Mouse (Mus musculus): Measurements from ENCODE around the gene Eif2b2. TPM values are rescaled to one million over a fixed set of nuclear protein-coding genes. Genes with fewer than 3 reads are reported as not detected.

Gene Eif2b2
- polyA plus RNA-seq, 1 experiment from 2014 or later: 77.6 TPM

- Histone ChIP-seq H3K4me3 (replicated peaks; ENCODE audit: low read length) (peak within 1 kb of the TSS; percentile 19), H3K27ac (0 out of 2 replicates have a peak within 1 kb of the TSS, but pooled peaks have one; percentile 14), H3K9ac (peak within 1 kb of the TSS; percentile 34; the same call in 1 of the 2 replicates), H3K4me2 (replicated peaks) (peak within 1 kb of the TSS; percentile 53), H3K4me1 (replicated peaks; ENCODE audit: control insufficient read depth, insufficient read depth, low read length) (peaks cover 38% of the 10 kb centered on the region), H3K36me3 (replicated peaks; ENCODE audit: control insufficient read depth, insufficient read depth) (no peaks in the 10 kb centered on the region), H3K9me3 (ENCODE audit: control insufficient read depth, low read length) (no peaks in the 10 kb centered on the region), H3K27me3 (ENCODE audit: control insufficient read depth, insufficient read depth, low read length) (peaks cover 10% of the 10 kb centered on the region)
- WGBS: 77% methylated on average over 10 of the region's 10 CpGs
- DNase-seq (ENCODE audit: low spot score): no peak
- no peak for ATAC-seq (ENCODE audit: low FRiP score)
Observed at GRCm38 (mm10) chr12:85177740-85178239, 41.5 kb upstream of the Eif2b2 start, which contains the start of gene Pgf. Gene Pgf (minus strand): TSS chr12:85177790.

- Histone ChIP-seq H3K4me3 (replicated peaks; ENCODE audit: low read length) (no peak overlapping the region), H3K27me3 (ENCODE audit: control insufficient read depth, insufficient read depth, low read length) (peaks cover 10% of the 10 kb centered on the region), H3K36me3 (replicated peaks; ENCODE audit: control insufficient read depth, insufficient read depth) (no peaks in the 10 kb centered on the region), H3K27ac (no peak overlapping the region), H3K4me2 (replicated peaks) (no peak overlapping the region), H3K9me3 (ENCODE audit: control insufficient read depth, low read length) (no peaks in the 10 kb centered on the region), H3K9ac (no peak overlapping the region), H3K4me1 (replicated peaks; ENCODE audit: control insufficient read depth, insufficient read depth, low read length) (peaks cover 43% of the 10 kb centered on the region)
- ATAC-seq (ENCODE audit: low FRiP score): no peak
- DNase-seq (ENCODE audit: low spot score): no peak
- WGBS: 69% methylated on average over 2 of the region's 2 CpGs
Observed at GRCm38 (mm10) chr12:85178294-85178693, 41.0 kb upstream of the Eif2b2 start.

- H3K9me3 ChIP-seq (ENCODE audit: control insufficient read depth, low read length): no peaks in the 10 kb centered on the region
- 23% methylated on average over 15 of the region's 17 CpGs for WGBS
- DNase-seq (ENCODE audit: low spot score): no peak
- no peak overlapping the region; the same call in 1 of the 2 replicates for H3K4me3 ChIP-seq (replicated peaks; ENCODE audit: low read length)
- H3K27me3 ChIP-seq (ENCODE audit: control insufficient read depth, insufficient read depth, low read length): peaks cover 10% of the 10 kb centered on the region
- no peak overlapping the region; the same call in 1 of the 2 replicates for H3K27ac ChIP-seq
- ATAC-seq (ENCODE audit: low FRiP score): no peak
- H3K4me1 ChIP-seq (replicated peaks; ENCODE audit: control insufficient read depth, insufficient read depth, low read length): peaks cover 25% of the 10 kb centered on the region
- no peaks in the 10 kb centered on the region for H3K36me3 ChIP-seq (replicated peaks; ENCODE audit: control insufficient read depth, insufficient read depth)
- H3K9ac ChIP-seq: 0 out of 2 replicates have a peak overlapping the region, but pooled peaks have one; percentile 11
- H3K4me2 ChIP-seq (replicated peaks): peak overlapping the region; percentile 21
Observed at GRCm38 (mm10) chr12:85181475-85182344, 37.6 kb upstream of the Eif2b2 start.

GRCm38 (mm10) chr12:85182345-85182643 is 37.0 kb upstream of the Eif2b2 start:
- DNase-seq (ENCODE audit: low spot score) (no peak), ATAC-seq (ENCODE audit: low FRiP score) (no peak)
- Histone ChIP-seq H3K9ac (0 out of 2 replicates have a peak overlapping the region, but pooled peaks have one; percentile 11), H3K36me3 (replicated peaks; ENCODE audit: control insufficient read depth, insufficient read depth) (no peaks in the 10 kb centered on the region), H3K4me2 (replicated peaks) (peak overlapping the region; percentile 21), H3K4me3 (replicated peaks; ENCODE audit: low read length) (no peak overlapping the region; the same call in 1 of the 2 replicates), H3K27me3 (ENCODE audit: control insufficient read depth, insufficient read depth, low read length) (peaks cover 10% of the 10 kb centered on the region), H3K27ac (no peak overlapping the region; the same call in 1 of the 2 replicates), H3K4me1 (replicated peaks; ENCODE audit: control insufficient read depth, insufficient read depth, low read length) (peaks cover 20% of the 10 kb centered on the region), H3K9me3 (ENCODE audit: control insufficient read depth, low read length) (no peaks in the 10 kb centered on the region)
- 5% methylated on average over 8 of the region's 8 CpGs for WGBS

DNA sequence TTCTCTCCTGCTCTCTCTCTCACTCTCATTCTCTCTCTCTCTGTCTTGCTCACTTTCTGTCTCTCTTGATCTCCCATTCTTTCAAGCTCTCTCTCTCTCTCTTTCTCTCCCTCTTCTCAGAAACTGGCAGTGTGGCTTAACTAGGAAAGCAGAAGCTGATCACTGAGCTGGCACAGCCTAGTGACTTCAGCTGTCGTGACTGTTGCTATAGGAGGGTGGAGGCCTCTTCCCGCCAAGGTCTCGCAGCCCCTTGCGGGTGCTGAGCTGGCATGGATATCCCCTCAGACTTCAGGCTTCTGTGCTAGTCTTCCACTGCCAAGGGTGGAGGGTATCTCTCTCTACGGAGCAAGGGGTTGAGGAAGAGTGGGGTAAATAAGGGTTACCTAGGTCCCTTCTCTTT is 36.4 kb upstream of the Eif2b2 start:
- H3K4me2 ChIP-seq (replicated peaks): no peak overlapping the region
- DNase-seq (ENCODE audit: low spot score): no peak
- H3K36me3 ChIP-seq (replicated peaks; ENCODE audit: control insufficient read depth, insufficient read depth): no peaks in the 10 kb centered on the region
- no peak for ATAC-seq (ENCODE audit: low FRiP score)
- H3K9ac ChIP-seq: no peak overlapping the region
- 67% methylated on average over 5 of the region's 5 CpGs for WGBS
- H3K27me3 ChIP-seq (ENCODE audit: control insufficient read depth, insufficient read depth, low read length): peaks cover 9% of the 10 kb centered on the region
- no peaks in the 10 kb centered on the region for H3K9me3 ChIP-seq (ENCODE audit: control insufficient read depth, low read length)
- H3K27ac ChIP-seq: no peak overlapping the region
- no peak overlapping the region for H3K4me3 ChIP-seq (replicated peaks; ENCODE audit: low read length)
- H3K4me1 ChIP-seq (replicated peaks; ENCODE audit: control insufficient read depth, insufficient read depth, low read length): peaks cover 16% of the 10 kb centered on the region

DNA sequence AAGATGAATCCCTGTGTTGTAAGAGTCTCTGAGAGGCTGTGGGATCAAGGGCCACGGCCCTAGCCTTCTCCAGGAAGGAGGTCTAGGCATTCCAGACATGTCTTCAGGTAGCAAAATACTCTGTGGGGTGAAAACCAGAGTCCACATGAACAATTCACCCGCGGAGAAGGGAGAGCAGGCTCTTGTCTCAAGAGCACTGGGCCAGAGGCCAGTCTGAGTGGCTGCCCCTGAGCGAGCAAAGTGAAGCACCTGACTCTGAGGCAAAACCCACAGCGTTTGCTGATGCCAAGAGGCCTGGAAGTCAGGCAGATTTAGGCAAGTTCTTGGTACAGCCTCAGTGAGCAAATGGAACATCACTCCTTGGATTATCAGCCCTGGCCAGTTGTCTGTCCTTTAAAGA is 35.2 kb upstream of the Eif2b2 start:
- H3K4me2 ChIP-seq (replicated peaks): no peak overlapping the region
- no peaks in the 10 kb centered on the region for H3K9me3 ChIP-seq (ENCODE audit: control insufficient read depth, low read length)
- H3K4me1 ChIP-seq (replicated peaks; ENCODE audit: control insufficient read depth, insufficient read depth, low read length): peaks cover 16% of the 10 kb centered on the region
- ATAC-seq (ENCODE audit: low FRiP score) (no peak), DNase-seq (ENCODE audit: low spot score) (no peak)
- H3K9ac ChIP-seq: no peak overlapping the region
- H3K27ac ChIP-seq: no peak overlapping the region
- WGBS: 73% methylated on average over 5 of the region's 5 CpGs
- H3K4me3 ChIP-seq (replicated peaks; ENCODE audit: low read length): no peak overlapping the region
- no peaks in the 10 kb centered on the region for H3K36me3 ChIP-seq (replicated peaks; ENCODE audit: control insufficient read depth, insufficient read depth)
- no peaks in the 10 kb centered on the region; the same call in 1 of the 2 replicates for H3K27me3 ChIP-seq (ENCODE audit: control insufficient read depth, insufficient read depth, low read length)

DNA sequence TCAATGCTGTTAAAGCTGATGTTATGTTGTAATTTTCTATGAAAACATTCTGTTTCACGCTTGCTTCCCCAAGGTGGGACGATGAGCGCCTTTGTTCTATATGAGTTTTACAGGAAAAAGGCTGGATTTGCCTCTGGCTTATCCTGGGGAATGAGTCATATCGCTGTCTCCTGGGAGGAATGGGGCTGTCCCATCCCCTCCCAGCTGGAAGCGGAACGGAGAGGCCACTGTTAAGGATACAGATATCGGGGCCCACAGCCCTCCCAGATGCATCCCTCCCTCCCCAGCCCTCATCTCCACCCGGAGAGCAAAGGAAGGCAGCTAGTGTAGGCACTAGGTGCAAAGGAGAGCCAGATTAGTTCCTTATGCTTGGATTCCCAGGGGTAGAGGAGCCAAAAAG is 33.5 kb upstream of the Eif2b2 start:
- Histone ChIP-seq H3K27ac (no peak overlapping the region), H3K9ac (no peak overlapping the region), H3K9me3 (ENCODE audit: control insufficient read depth, low read length) (no peaks in the 10 kb centered on the region), H3K4me1 (replicated peaks; ENCODE audit: control insufficient read depth, insufficient read depth, low read length) (peaks cover 16% of the 10 kb centered on the region), H3K4me2 (replicated peaks) (no peak overlapping the region), H3K27me3 (ENCODE audit: control insufficient read depth, insufficient read depth, low read length) (no peaks in the 10 kb centered on the region; the same call in 1 of the 2 replicates), H3K36me3 (replicated peaks; ENCODE audit: control insufficient read depth, insufficient read depth) (no peaks in the 10 kb centered on the region), H3K4me3 (replicated peaks; ENCODE audit: low read length) (no peak overlapping the region)
- ATAC-seq (ENCODE audit: low FRiP score) (no peak), DNase-seq (ENCODE audit: low spot score) (no peak)
- WGBS: 65% methylated on average over 8 of the region's 8 CpGs

GRCm38 (mm10) chr12:85186361-85186760 is 32.9 kb upstream of the Eif2b2 start:
- 84% methylated on average over 7 of the region's 7 CpGs for WGBS
- H3K27me3 ChIP-seq (ENCODE audit: control insufficient read depth, insufficient read depth, low read length): no peaks in the 10 kb centered on the region; the same call in 1 of the 2 replicates

DNA sequence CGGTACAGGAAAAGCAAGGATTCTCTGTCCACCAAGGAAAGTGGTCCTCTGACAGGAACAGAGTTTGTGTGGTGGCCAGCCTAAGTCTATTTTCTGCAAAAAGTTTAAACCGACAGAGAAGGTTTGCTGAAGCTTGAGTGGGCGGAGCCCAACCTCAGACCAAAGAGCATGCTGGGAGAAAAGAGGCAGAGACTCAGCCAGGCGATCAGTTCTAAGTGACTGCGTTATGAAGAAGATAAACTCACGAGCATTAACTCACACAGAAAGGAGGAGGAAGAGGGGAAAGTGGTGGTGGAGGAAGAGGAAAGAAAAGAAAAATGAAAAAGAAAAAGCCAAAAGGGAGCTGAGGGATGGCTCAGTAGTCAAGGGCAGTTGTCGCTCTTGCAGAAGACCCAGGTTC is 29.0 kb upstream of the Eif2b2 start:
- no peak overlapping the region for H3K9ac ChIP-seq
- H3K9me3 ChIP-seq (ENCODE audit: control insufficient read depth, low read length): no peaks in the 10 kb centered on the region
- H3K4me1 ChIP-seq (replicated peaks; ENCODE audit: control insufficient read depth, insufficient read depth, low read length): 0 out of 2 replicates have a peak, but pooled peaks cover 8% of the 10 kb centered on the region
- DNase-seq (ENCODE audit: low spot score): no peak
- WGBS: 81% methylated on average over 7 of the region's 7 CpGs
- H3K27ac ChIP-seq: no peak overlapping the region
- H3K4me3 ChIP-seq (replicated peaks; ENCODE audit: low read length): no peak overlapping the region
- ATAC-seq (ENCODE audit: low FRiP score): no peak
- H3K27me3 ChIP-seq (ENCODE audit: control insufficient read depth, insufficient read depth, low read length): no peaks in the 10 kb centered on the region; the same call in 1 of the 2 replicates
- no peaks in the 10 kb centered on the region for H3K36me3 ChIP-seq (replicated peaks; ENCODE audit: control insufficient read depth, insufficient read depth)
- no peak overlapping the region for H3K4me2 ChIP-seq (replicated peaks)

More at GRCm38 (mm10) chr12:85186361-85186760, 32.9 kb upstream of the Eif2b2 start:
- Histone ChIP-seq H3K9ac (no peak overlapping the region), H3K9me3 (ENCODE audit: control insufficient read depth, low read length) (no peaks in the 10 kb centered on the region), H3K4me2 (replicated peaks) (no peak overlapping the region), H3K27ac (no peak overlapping the region), H3K4me1 (replicated peaks; ENCODE audit: control insufficient read depth, insufficient read depth, low read length) (peaks cover 16% of the 10 kb centered on the region), H3K36me3 (replicated peaks; ENCODE audit: control insufficient read depth, insufficient read depth) (no peaks in the 10 kb centered on the region), H3K4me3 (replicated peaks; ENCODE audit: low read length) (no peak overlapping the region)
- no peak for ATAC-seq (ENCODE audit: low FRiP score)
- no peak for DNase-seq (ENCODE audit: low spot score)

Data from hindbrain, embryonic 14.5 days (tissue).